Mouse (Mus musculus) lung, postnatal 25 days (tissue): ENCODE data around the gene Btnl6.
"Not testable (repeated sequence)": the region's sequence is repeated elsewhere in the genome, so short reads cannot be mapped to it uniquely, and the experiment has no call there.

Source experiments
- DNase-seq: peaks from one replicate; pipeline ENCODE4 v3.0.0; 2022; ENCODE audit warnings: low spot score

The Btnl6 gene

GRCm38 (mm10) chr17:34497319-34497718 is 19.8 kb downstream of the Btnl6 start:
- not testable (repeated sequence) for DNase-seq

- no peak for DNase-seq
These were observed 20.6 kb downstream of the Btnl6 start for GRCm38 (mm10) chr17:34496539-34496938.

GRCm38 (mm10) chr17:34495156-34495555 is 22.0 kb downstream of the Btnl6 start:
- DNase-seq: not testable (repeated sequence)

- DNase-seq: no peak
These were observed 24.4 kb downstream of the Btnl6 start for GRCm38 (mm10) chr17:34492796-34493195.

- not testable (repeated sequence) for DNase-seq
These were observed 39.7 kb downstream of the Btnl6 start, which contains the start of gene Btnl4 for GRCm38 (mm10) chr17:34477238-34478013. TSS of gene Btnl4 (minus strand) at chr17:34477318.

- no peak for DNase-seq
These were observed 40.7 kb downstream of the Btnl6 start for GRCm38 (mm10) chr17:34476427-34476826.

- no peak for DNase-seq
These were observed 42.1 kb downstream of the Btnl6 start for GRCm38 (mm10) chr17:34475060-34475459.

GRCm38 (mm10) chr17:34470491-34470890 is 46.7 kb downstream of the Btnl6 start:
- no peak for DNase-seq

GRCm38 (mm10) chr17:34465906-34466305 is 51.2 kb downstream of the Btnl6 start:
- DNase-seq: not testable (repeated sequence)

- no peak for DNase-seq
These were observed 57.9 kb downstream of the Btnl6 start for GRCm38 (mm10) chr17:34459255-34459654.
